ENCODE assay signal across 8 mouse cellular contexts in the genomic region with DNA sequence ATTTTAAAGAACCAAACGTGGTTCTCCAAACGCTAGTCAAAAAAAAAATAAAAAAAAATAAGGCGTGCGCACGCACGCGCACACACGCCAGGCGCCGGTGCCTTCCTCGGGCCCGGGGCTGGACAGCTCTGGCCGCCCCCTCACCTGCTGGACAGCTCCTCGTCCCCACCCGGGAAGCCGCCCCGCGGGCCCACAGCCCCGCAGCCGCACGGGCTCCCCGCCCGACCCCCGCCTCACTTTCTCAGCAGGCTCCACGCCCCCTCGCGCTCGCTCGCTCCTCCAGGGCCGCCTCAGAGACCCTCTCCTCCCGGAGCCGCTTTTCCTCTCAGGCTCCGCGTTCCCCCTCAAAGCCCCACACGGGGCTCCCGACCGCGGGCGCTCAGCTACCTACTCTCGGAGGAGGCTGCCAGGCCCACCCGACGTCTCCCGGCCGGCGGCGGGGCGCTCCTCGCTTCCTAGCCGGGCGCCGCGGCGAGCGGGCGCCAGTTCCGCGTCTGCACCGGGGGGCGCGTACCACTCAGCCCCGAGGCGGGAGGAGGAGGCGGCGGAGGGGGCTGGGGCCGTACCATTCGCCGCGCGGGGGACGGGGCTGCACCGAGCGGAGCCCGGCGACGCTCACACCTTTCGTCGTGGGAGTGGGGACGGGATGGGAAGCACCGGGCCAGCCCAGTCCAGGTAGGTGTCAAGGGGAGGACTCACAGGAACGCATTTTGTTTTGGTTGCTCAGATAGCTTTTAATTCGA. TPM values are rescaled to one million over a fixed set of nuclear protein-coding genes. Genes with fewer than 3 reads are reported as not detected.
DNase-seq lines count a peak whose midpoint lies in the region; ATAC-seq and TF ChIP-seq lines count a peak whose summit lies in the region.

No protein-coding gene starts in this region.

- no peak for TF ChIP-seq POLR2A in kidney, adult 2 months (IDR thresholded peaks at IDR 0.05; ENCODE audit: low read depth, low read length)
- 0 out of 2 replicates have a peak, but pooled peaks have one; percentile 21 for TF ChIP-seq POLR2A in liver, adult 2 months (IDR thresholded peaks at IDR 0.05; ENCODE audit: extremely low read depth, insufficient read depth, low read length)

- peak overlapping the region; percentile 52 for H3K4me3 ChIP-seq in kidney, adult 2 months (ENCODE audit: insufficient read depth, low read depth, low read length)
- H3K4me3 ChIP-seq in kidney, embryonic 15.5 days (replicated peaks) = peak overlapping the region; percentile 94
- H3K4me3 ChIP-seq in liver, adult 2 months (ENCODE audit: insufficient read depth, low read depth, low read length) = peak overlapping the region; percentile 67
- H3K4me3 ChIP-seq in midbrain, postnatal 0 days (ENCODE audit: low read depth, low read length) = peak overlapping the region; percentile 93

- H3K4me1 ChIP-seq in kidney, adult 2 months (ENCODE audit: control insufficient read depth, insufficient read depth, low read length) = peaks cover 4% of the 10 kb centered on the region; the same call in 1 of the 2 replicates
- peaks cover 17% of the 10 kb centered on the region for H3K4me1 ChIP-seq in kidney, embryonic 15.5 days
- peaks cover 4% of the 10 kb centered on the region; the same call in 1 of the 2 replicates for H3K4me1 ChIP-seq in liver, adult 2 months (ENCODE audit: control insufficient read depth, insufficient read depth, low read length)
- peaks cover 13% of the 10 kb centered on the region for H3K4me1 ChIP-seq in midbrain, postnatal 0 days (ENCODE audit: insufficient read depth, low read length)

- H3K9ac ChIP-seq in kidney, embryonic 15.5 days = peak overlapping the region; percentile 59
- H3K9ac ChIP-seq in liver, adult 2 months (ENCODE audit: low read depth, low read length) = peak overlapping the region; percentile 77
- peak overlapping the region; percentile 85 for H3K9ac ChIP-seq in midbrain, postnatal 0 days (replicated peaks; ENCODE audit: low read length, poor library complexity, severe bottlenecking)

- H3K27ac ChIP-seq in kidney, adult 2 months (ENCODE audit: insufficient read depth, low read depth, low read length) = peak overlapping the region; percentile 68
- peak overlapping the region; percentile 83 for H3K27ac ChIP-seq in kidney, embryonic 15.5 days
- H3K27ac ChIP-seq in liver, adult 2 months (replicated peaks; ENCODE audit: insufficient read depth, low read depth, low read length) = peak overlapping the region; percentile 6; the same call in 1 of the 2 replicates
- H3K27ac ChIP-seq in midbrain, postnatal 0 days (ENCODE audit: low read depth, low read length) = peak overlapping the region; percentile 93

- no peaks in the 10 kb centered on the region for H3K36me3 ChIP-seq in kidney, adult 2 months (ENCODE audit: control insufficient read depth, insufficient read depth, low read length)
- peaks cover 8% of the 10 kb centered on the region for H3K36me3 ChIP-seq in kidney, embryonic 15.5 days
- H3K36me3 ChIP-seq in liver, adult 2 months (ENCODE audit: control insufficient read depth, insufficient read depth, low read length) = peaks cover 14% of the 10 kb centered on the region; the same call in 1 of the 2 replicates
- peaks cover 9% of the 10 kb centered on the region; the same call in 1 of the 2 replicates for H3K36me3 ChIP-seq in midbrain, postnatal 0 days (ENCODE audit: insufficient read depth, low read length)
- peaks cover 6% of the 10 kb centered on the region for H3K36me3 ChIP-seq in splenic B cell, adult 2 months (ENCODE audit: control insufficient read depth, insufficient read depth, low read length, poor library complexity, severe bottlenecking)

- no peak for DNase-seq in kidney, adult 2 months
- no peak for DNase-seq in kidney, adult 11 months
- peak; percentile 88 for DNase-seq in embryo, embryonic 10.5 days (ENCODE audit: low spot score)
- peak; percentile 69 for DNase-seq in gastrocnemius, postnatal 25 days
- DNase-seq in liver, adult 2 months (ENCODE audit: extremely low read depth, low read depth, low spot score) = no peak
- peak; percentile 92 for DNase-seq in midbrain, postnatal 0 days (ENCODE audit: low spot score)
- DNase-seq in splenic B cell, adult 2 months (ENCODE audit: low read depth, low spot score) = peak; percentile 86

- TF ChIP-seq CTCF in kidney, adult 2 months (conservative IDR thresholded peaks at IDR 0.05; ENCODE audit: insufficient read depth, insufficient read length, low read depth, low read length) = no peak
- no peak for TF ChIP-seq CTCF in liver, adult 2 months (IDR thresholded peaks at IDR 0.05; ENCODE audit: low read depth, low read length)
- no peak for TF ChIP-seq CTCF in midbrain, postnatal 0 days (IDR thresholded peaks at IDR 0.05)

- H3K9me3 ChIP-seq in kidney, embryonic 15.5 days (replicated peaks) = no peaks in the 10 kb centered on the region
- H3K9me3 ChIP-seq in midbrain, postnatal 0 days (ENCODE audit: low read length) = no peaks in the 10 kb centered on the region

- H3K27me3 ChIP-seq in kidney, adult 2 months (replicated peaks; ENCODE audit: control insufficient read depth, insufficient read depth, low read length) = no peaks in the 10 kb centered on the region
- no peaks in the 10 kb centered on the region for H3K27me3 ChIP-seq in kidney, embryonic 15.5 days
- no peaks in the 10 kb centered on the region for H3K27me3 ChIP-seq in liver, adult 2 months (ENCODE audit: control insufficient read depth, insufficient read depth, low read length)
- no peaks in the 10 kb centered on the region for H3K27me3 ChIP-seq in midbrain, postnatal 0 days (ENCODE audit: insufficient read depth, low read length)
- H3K27me3 ChIP-seq in splenic B cell, adult 2 months (ENCODE audit: control insufficient read depth, insufficient read depth, low read length, poor library complexity, severe bottlenecking) = no peaks in the 10 kb centered on the region

- H3K79me2 ChIP-seq in liver, adult 2 months (ENCODE audit: control insufficient read depth, insufficient read depth, low read length) = no peaks in the 10 kb centered on the region

- peak; percentile 96 for ATAC-seq in kidney, embryonic 15.5 days (replicated peaks; ENCODE audit: low FRiP score)
- ATAC-seq in midbrain, postnatal 0 days (ENCODE audit: low FRiP score) = peak; percentile 95

- peak overlapping the region; percentile 92 for H3K4me2 ChIP-seq in kidney, embryonic 15.5 days
- peak overlapping the region; percentile 77 for H3K4me2 ChIP-seq in midbrain, postnatal 0 days (ENCODE audit: low read depth, low read length, poor library complexity, severe bottlenecking)

- WGBS in kidney, adult 2 months = under 1% methylated on average over 80 of the region's 81 CpGs
- under 1% methylated on average over 76 of the region's 81 CpGs for WGBS in kidney, embryonic 15.5 days
- WGBS in liver, adult 2 months = 1% methylated on average over 79 of the region's 81 CpGs
- WGBS in midbrain, postnatal 0 days = under 1% methylated on average over 66 of the region's 81 CpGs

RNA-seq across cellular contexts. Expression of gene Madd, which starts 1.1 kb away (rescaled TPM):
- polyA plus RNA-seq in kidney, adult 2 months (2012; rRNA removed) = 12.7 and 14.7 TPM in 2 replicates
- 1 to 10 TPM; 3.6 to 3.9 TPM for total RNA-seq in gastrocnemius, postnatal 25 days (2021)
- 6.8 and 10.1 TPM in 2 replicates for polyA plus RNA-seq in kidney, embryonic 15.5 days (2015; fragmentation: Nextera tagmentation; extraction: Ambion mirVana)
- 14.1 and 16.5 TPM in 2 replicates for total RNA-seq in liver, adult 2 months (2014; rRNA removed)
- 10.2 and 15.3 TPM in 2 replicates for polyA plus RNA-seq in liver, adult 2 months (2012; rRNA removed)
- 74.8 and 87.1 TPM in 2 replicates for total RNA-seq in midbrain, postnatal 0 days (2014; rRNA removed)
- polyA plus RNA-seq in midbrain, postnatal 0 days (2015; fragmentation: Nextera tagmentation; extraction: Ambion mirVana) = 36.9 and 39.8 TPM in 2 replicates

RNA-seq across cellular contexts. Expression of gene Nr1h3, which starts 20.1 kb away (rescaled TPM):
- 92.2 and 106 TPM in 2 replicates for polyA plus RNA-seq in kidney, adult 2 months (2012; rRNA removed)
- 10 to 100 TPM; 15.6 to 16.7 TPM for total RNA-seq in gastrocnemius, postnatal 25 days (2021)
- polyA plus RNA-seq in kidney, embryonic 15.5 days (2015; fragmentation: Nextera tagmentation; extraction: Ambion mirVana) = 2.2 and 3.3 TPM in 2 replicates
- 146 and 148 TPM in 2 replicates for total RNA-seq in liver, adult 2 months (2014; rRNA removed)
- 190 and 198 TPM in 2 replicates for polyA plus RNA-seq in liver, adult 2 months (2012; rRNA removed)
- total RNA-seq in midbrain, postnatal 0 days (2014; rRNA removed) = 0.82 and 3.8 TPM in 2 replicates
- 0.70 and 1.9 TPM in 2 replicates for polyA plus RNA-seq in midbrain, postnatal 0 days (2015; fragmentation: Nextera tagmentation; extraction: Ambion mirVana)

RNA-seq across cellular contexts. Expression of gene Acp2, which starts 20.1 kb away (rescaled TPM):
- 27.0 and 31.7 TPM in 2 replicates for polyA plus RNA-seq in kidney, adult 2 months (2012; rRNA removed)
- 10 to 100 TPM; 11.7 to 12.6 TPM for total RNA-seq in gastrocnemius, postnatal 25 days (2021)
- polyA plus RNA-seq in kidney, embryonic 15.5 days (2015; fragmentation: Nextera tagmentation; extraction: Ambion mirVana) = 27.1 and 27.3 TPM in 2 replicates
- 23.9 and 25.5 TPM in 2 replicates for total RNA-seq in liver, adult 2 months (2014; rRNA removed)
- polyA plus RNA-seq in liver, adult 2 months (2012; rRNA removed) = 35.8 and 45.0 TPM in 2 replicates
- total RNA-seq in midbrain, postnatal 0 days (2014; rRNA removed) = 44.7 and 45.2 TPM in 2 replicates
- polyA plus RNA-seq in midbrain, postnatal 0 days (2015; fragmentation: Nextera tagmentation; extraction: Ambion mirVana) = 35.1 and 36.4 TPM in 2 replicates

RNA-seq across cellular contexts. Expression of gene Ddb2, which starts 54.2 kb away (rescaled TPM):
- polyA plus RNA-seq in kidney, adult 2 months (2012; rRNA removed) = 11.5 and 11.7 TPM in 2 replicates
- total RNA-seq in gastrocnemius, postnatal 25 days (2021) = 1 to 10 TPM; 2.2 to 2.6 TPM
- polyA plus RNA-seq in kidney, embryonic 15.5 days (2015; fragmentation: Nextera tagmentation; extraction: Ambion mirVana) = 16.2 and 17.0 TPM in 2 replicates
- 4.4 and 5.0 TPM in 2 replicates for total RNA-seq in liver, adult 2 months (2014; rRNA removed)
- 4.8 and 7.9 TPM in 2 replicates for polyA plus RNA-seq in liver, adult 2 months (2012; rRNA removed)
- 7.9 and 11.5 TPM in 2 replicates for total RNA-seq in midbrain, postnatal 0 days (2014; rRNA removed)
- polyA plus RNA-seq in midbrain, postnatal 0 days (2015; fragmentation: Nextera tagmentation; extraction: Ambion mirVana) = 13.4 and 14.2 TPM in 2 replicates

Comparison
In these comparisons a context has a peak if more than half of its experiments do, and no peak if none do; other contexts are left out.
1. RNA of gene Nr1h3, which starts 20.1 kb away (polyA plus RNA-seq): 190 to 198 TPM in liver, adult 2 months and 92.2 to 106 TPM in kidney, adult 2 months; 2.2 to 3.3 TPM in kidney, embryonic 15.5 days and 0.70 to 1.9 TPM in midbrain, postnatal 0 days; every median in the first group is over 10 times any median in the second.
2. DNase-seq: peak in embryo, embryonic 10.5 days (single experiment), gastrocnemius, postnatal 25 days (single experiment), midbrain, postnatal 0 days (single experiment) and splenic B cell, adult 2 months (single experiment); none in kidney, adult 2 months (single experiment), kidney, adult 11 months (single experiment) and liver, adult 2 months (single experiment).
3. H3K27ac ChIP-seq: peak in every context shown above with its lines; median percentile 93 in midbrain, postnatal 0 days; 83 in kidney, embryonic 15.5 days; 68 in kidney, adult 2 months; 6 in liver, adult 2 months.
4. Peak in every context shown above with its lines, with median percentiles within 50 percentile points of each other: H3K4me3 ChIP-seq and H3K9ac ChIP-seq.